Mouse (Mus musculus): ENCODE measurements around the gene Tpgs1. TPM values are rescaled to one million over a fixed set of nuclear protein-coding genes. Genes with fewer than 3 reads are reported as not detected.

Tpgs1 gene
- polyA plus RNA-seq, 1 experiment from 2014 or later, result 63.0 TPM

GRCm38 (mm10) chr10:79671396-79672087 is 2.4 kb downstream of the Tpgs1 start:
- Histone ChIP-seq H3K27ac (peak overlapping the region; percentile 65), H3K4me2 (replicated peaks) (peak overlapping the region; percentile 74), H3K4me3 (replicated peaks) (peak overlapping the region; percentile 4; the same call in 1 of the 2 replicates)

GRCm38 (mm10) chr10:79672088-79672455 is 2.9 kb downstream of the Tpgs1 start:
- no peak for ATAC-seq
- no peaks in the 10 kb centered on the region for H3K9me3 ChIP-seq
- 51% methylated on average over 3 of the region's 3 CpGs for WGBS
- no peak overlapping the region for H3K9ac ChIP-seq
- no peaks in the 10 kb centered on the region for H3K36me3 ChIP-seq
- H3K4me1 ChIP-seq (replicated peaks), result peaks cover 19% of the 10 kb centered on the region
- H3K27ac ChIP-seq, result peak overlapping the region; percentile 65; the same call in 1 of the 2 replicates
- H3K4me3 ChIP-seq (replicated peaks), result no peak overlapping the region
- H3K27me3 ChIP-seq (replicated peaks), result no peaks in the 10 kb centered on the region
- H3K4me2 ChIP-seq (replicated peaks), result peak overlapping the region; percentile 74; the same call in 1 of the 2 replicates

More at GRCm38 (mm10) chr10:79671396-79672087, 2.4 kb downstream of the Tpgs1 start:
- WGBS, result 32% methylated on average over 6 of the region's 6 CpGs
- ATAC-seq, result no peak
- Histone ChIP-seq H3K4me1 (replicated peaks) (peaks cover 19% of the 10 kb centered on the region), H3K36me3 (no peaks in the 10 kb centered on the region), H3K9ac (no peak overlapping the region), H3K9me3 (no peaks in the 10 kb centered on the region), H3K27me3 (replicated peaks) (no peaks in the 10 kb centered on the region)

GRCm38 (mm10) chr10:79673054-79673453 is 3.9 kb downstream of the Tpgs1 start:
- no peak for ATAC-seq
- no peaks in the 10 kb centered on the region for H3K9me3 ChIP-seq
- H3K27me3 ChIP-seq (replicated peaks), result no peaks in the 10 kb centered on the region
- H3K9ac ChIP-seq, result no peak overlapping the region
- no peaks in the 10 kb centered on the region for H3K36me3 ChIP-seq
- WGBS, result 92% methylated on average over 3 of the region's 3 CpGs
- no peak overlapping the region for H3K27ac ChIP-seq
- H3K4me2 ChIP-seq (replicated peaks), result no peak overlapping the region
- H3K4me3 ChIP-seq (replicated peaks), result no peak overlapping the region
- peaks cover 19% of the 10 kb centered on the region for H3K4me1 ChIP-seq (replicated peaks)

DNA sequence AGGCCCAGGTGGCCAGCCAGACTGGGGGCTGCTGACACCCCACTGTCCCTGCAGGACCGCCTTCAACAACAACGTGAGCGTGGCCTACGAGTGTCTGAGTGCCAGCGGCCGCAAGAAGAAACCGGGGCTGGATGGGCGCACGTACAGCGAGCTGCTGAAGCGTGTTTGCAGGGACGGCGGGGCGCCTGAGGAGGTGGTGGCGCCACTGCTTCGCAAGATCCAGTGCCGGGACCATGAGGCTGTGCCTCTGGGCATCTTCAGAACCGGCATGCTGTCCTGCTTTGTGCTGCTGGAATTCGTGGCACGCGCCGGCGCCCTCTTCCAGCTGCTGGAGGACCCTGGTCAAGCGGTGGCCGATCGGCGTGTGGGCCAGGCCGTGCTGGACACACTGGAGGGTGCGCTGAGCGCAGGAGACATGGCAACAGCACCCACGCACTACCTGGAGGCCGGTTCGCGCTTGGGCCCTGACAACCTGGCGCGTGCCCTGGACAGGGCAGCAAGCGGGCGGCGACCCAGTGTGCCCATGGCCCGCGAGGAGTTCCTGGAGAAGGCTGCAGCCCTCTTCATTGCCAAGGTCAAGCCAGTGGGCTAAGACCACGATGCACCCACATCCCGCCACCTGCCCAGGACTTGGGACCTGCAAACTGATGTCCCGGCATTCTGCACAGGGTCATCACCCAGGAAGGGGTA is 6.3 kb downstream of the Tpgs1 start:
- Histone ChIP-seq H3K27me3 (replicated peaks) (no peaks in the 10 kb centered on the region), H3K9ac (no peak overlapping the region), H3K27ac (no peak overlapping the region), H3K36me3 (no peaks in the 10 kb centered on the region), H3K4me3 (replicated peaks) (no peak overlapping the region), H3K9me3 (no peaks in the 10 kb centered on the region), H3K4me1 (replicated peaks) (peaks cover 16% of the 10 kb centered on the region), H3K4me2 (replicated peaks) (no peak overlapping the region)
- no peak for ATAC-seq
- whole genome bisulfite sequencing, result 63% methylated on average over 44 of the region's 44 CpGs

DNA sequence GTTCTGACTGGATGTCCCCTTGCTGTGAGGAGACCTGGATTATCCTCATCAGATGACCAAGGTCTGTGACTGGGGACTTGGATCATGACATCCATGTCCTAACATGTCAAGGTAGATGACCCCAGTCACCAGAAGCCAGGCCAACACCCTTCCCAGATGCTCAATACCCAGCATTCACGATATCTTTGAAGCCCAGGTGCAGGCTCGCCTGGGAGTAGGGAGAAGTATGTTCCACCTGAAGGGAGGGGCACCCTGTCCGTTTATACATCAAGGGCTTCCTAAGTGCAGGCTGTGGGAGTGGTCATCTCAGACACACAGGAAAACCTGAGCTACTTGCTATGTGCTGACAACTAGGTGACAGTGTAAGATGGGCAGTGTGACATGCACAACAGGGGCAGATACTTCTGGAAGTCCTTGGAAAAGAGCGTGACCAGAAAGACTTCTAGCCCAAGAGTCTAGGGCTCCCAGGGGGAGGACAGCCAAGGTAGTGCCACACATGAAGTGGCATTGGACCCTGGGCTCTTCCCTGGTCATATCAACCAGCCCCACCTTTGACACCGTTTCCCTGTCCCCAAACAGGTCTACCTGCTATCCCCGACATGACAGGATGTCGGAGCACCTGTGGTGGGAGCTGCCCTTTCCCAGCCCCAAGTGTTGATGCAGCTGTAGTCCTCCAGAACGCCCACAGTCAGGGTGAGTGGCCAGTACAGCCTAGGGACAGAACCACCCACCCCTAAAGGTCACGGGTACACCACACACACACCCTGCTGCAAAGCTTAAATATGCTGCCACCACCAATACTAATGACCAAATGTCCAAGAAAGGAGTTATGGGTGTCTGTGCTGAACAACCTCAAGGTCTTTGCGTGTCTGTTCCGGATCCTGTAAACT is 11.7 kb downstream of the Tpgs1 start:
- Histone ChIP-seq H3K36me3 (peaks cover 11% of the 10 kb centered on the region), H3K4me1 (replicated peaks) (peaks cover 24% of the 10 kb centered on the region), H3K27me3 (replicated peaks) (no peaks in the 10 kb centered on the region), H3K27ac (peak overlapping the region; percentile 65), H3K9ac (peak overlapping the region; percentile 80), H3K4me3 (replicated peaks) (peak overlapping the region; percentile 72), H3K4me2 (replicated peaks) (peak overlapping the region; percentile 68), H3K9me3 (no peaks in the 10 kb centered on the region)
- WGBS, result 26% methylated on average over 11 of the region's 11 CpGs
- ATAC-seq, result peak; percentile 24

DNA sequence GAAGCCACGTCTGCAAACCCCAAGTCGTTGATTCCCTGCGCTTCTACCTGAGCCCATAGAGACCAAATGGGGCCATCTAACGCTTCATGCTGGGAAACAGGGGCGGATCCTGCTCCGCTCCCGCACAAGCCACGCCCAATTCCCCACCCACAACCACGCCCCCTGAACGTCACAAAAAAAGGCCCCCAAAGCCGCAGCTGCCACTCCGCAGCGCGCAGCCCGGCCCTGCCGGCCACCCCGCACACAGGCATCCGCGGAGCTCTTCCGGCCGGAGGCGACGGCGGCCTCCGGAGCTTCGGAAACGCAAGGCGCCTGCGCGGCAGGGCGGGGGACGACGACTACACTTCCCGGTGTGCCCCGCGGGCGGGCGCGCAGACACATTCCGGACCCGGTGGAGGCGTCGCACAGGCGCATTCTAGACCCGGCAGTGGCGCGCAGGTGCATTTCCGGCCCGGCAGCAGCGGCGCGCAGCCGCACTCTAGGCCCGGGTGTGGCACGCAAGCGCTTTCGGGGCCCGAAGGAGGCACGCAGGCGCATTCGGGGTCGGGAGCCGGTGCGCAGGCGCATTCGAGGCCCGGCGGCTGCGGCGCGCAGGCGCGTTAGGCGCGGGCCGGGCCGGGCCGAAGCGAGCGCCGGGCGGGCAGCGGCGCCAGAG is 12.5 kb downstream of the Tpgs1 start, which contains the start of gene Cdc34:
Cdc34 (plus strand) TSS at position 605 of the 655 bp plus-strand sequence.
- peak within 1 kb of the TSS; percentile 74 for H3K27ac ChIP-seq
- H3K9ac ChIP-seq, result peak within 1 kb of the TSS; percentile 80
- H3K36me3 ChIP-seq, result peaks cover 18% of the 10 kb centered on the region
- no peaks in the 10 kb centered on the region for H3K27me3 ChIP-seq (replicated peaks)
- WGBS, result under 1% methylated on average over 84 of the region's 84 CpGs
- H3K9me3 ChIP-seq, result no peaks in the 10 kb centered on the region
- peaks cover 24% of the 10 kb centered on the region for H3K4me1 ChIP-seq (replicated peaks)
- ATAC-seq, result peak; percentile 95
- H3K4me3 ChIP-seq (replicated peaks), result peak within 1 kb of the TSS; percentile 72
- H3K4me2 ChIP-seq (replicated peaks), result peak within 1 kb of the TSS; percentile 84

DNA sequence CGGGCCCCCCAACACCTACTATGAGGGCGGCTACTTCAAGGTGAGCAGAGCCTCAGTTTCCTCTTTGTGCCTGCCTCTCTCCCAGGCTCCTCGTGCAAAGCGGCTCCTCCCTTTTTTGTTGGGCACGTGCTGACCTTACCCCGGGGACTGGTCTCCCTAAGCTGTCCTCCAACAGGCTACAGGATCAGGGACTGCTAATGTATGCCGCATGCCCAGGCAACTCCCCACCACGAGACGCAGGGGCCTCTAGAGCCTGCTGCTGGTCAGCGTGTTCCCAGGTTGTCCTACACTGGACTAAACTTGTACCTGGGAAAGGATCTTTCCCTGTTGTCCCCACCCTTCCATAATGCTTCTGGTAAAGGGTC is 13.4 kb downstream of the Tpgs1 start:
- peak; percentile 3; the same call in 1 of the 2 replicates for ATAC-seq
- Histone ChIP-seq H3K4me3 (replicated peaks) (peak overlapping the region; percentile 72), H3K4me2 (replicated peaks) (peak overlapping the region; percentile 84), H3K27me3 (replicated peaks) (no peaks in the 10 kb centered on the region), H3K9ac (peak overlapping the region; percentile 80), H3K36me3 (peaks cover 26% of the 10 kb centered on the region), H3K4me1 (replicated peaks) (peaks cover 24% of the 10 kb centered on the region), H3K9me3 (no peaks in the 10 kb centered on the region), H3K27ac (peak overlapping the region; percentile 74)
- WGBS, result under 1% methylated on average over 10 of the region's 10 CpGs

- Histone ChIP-seq H3K9ac (peak overlapping the region; percentile 80), H3K36me3 (peaks cover 29% of the 10 kb centered on the region), H3K4me1 (replicated peaks) (peaks cover 24% of the 10 kb centered on the region), H3K27ac (peak overlapping the region; percentile 74), H3K4me2 (replicated peaks) (peak overlapping the region; percentile 84), H3K4me3 (replicated peaks) (peak overlapping the region; percentile 72), H3K9me3 (no peaks in the 10 kb centered on the region), H3K27me3 (replicated peaks) (no peaks in the 10 kb centered on the region)
- no peak for ATAC-seq
- WGBS, result 4% methylated on average over 10 of the region's 10 CpGs
Measured at GRCm38 (mm10) chr10:79682916-79683582, 13.9 kb downstream of the Tpgs1 start.

DNA sequence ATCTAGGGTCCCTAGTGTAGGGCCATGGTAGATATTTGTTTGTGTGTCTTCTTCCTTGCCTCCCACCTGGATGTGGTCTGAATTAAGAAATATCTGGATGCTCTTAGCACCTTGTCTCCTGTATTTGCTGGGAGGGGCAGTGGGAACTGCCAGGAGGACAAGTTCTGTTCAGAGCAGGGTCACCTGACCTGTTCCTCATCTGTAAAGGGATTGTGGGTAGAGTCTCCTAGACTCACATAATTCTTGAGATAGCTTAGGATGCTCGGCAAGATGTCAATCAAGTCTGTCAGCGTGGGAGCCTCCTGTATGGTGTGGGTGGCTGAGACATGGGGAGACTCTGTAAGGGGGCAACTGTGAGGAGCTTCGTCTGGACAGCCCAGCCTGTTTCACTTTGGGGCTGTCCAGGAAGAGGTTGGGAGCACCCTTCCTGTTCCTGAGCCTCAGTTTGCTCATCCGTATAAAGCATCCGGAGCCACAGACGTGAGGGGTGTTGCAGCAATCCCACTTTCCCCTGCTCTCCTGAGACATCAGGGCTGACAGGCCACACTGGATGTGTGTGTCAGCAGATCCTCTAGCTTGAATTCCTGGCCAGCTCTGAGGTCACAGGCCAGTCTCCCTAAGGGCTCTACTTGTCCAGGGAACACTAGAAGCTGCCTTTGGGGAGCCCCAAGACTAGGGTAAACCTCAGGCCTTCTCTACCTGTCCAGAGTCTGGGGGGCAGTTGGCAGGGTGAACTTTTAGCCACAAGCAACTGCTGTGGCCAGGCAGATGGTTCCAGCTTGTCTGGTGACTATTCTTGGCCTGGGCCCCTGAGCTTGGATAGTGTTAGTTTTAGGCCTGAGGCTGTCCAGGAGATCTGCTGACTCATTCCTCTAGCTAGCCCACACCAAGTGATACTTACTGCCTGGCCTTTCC is 14.8 kb downstream of the Tpgs1 start:
- H3K4me1 ChIP-seq (replicated peaks), result peaks cover 24% of the 10 kb centered on the region
- H3K27me3 ChIP-seq (replicated peaks), result no peaks in the 10 kb centered on the region
- ATAC-seq, result no peak
- peak overlapping the region; percentile 72 for H3K4me3 ChIP-seq (replicated peaks)
- H3K9me3 ChIP-seq, result no peaks in the 10 kb centered on the region
- peaks cover 39% of the 10 kb centered on the region for H3K36me3 ChIP-seq
- peak overlapping the region; percentile 84 for H3K4me2 ChIP-seq (replicated peaks)
- 78% methylated on average over 6 of the region's 6 CpGs for WGBS
- H3K27ac ChIP-seq, result no peak overlapping the region
- H3K9ac ChIP-seq, result peak overlapping the region; percentile 80

GRCm38 (mm10) chr10:79684770-79685600 is 15.8 kb downstream of the Tpgs1 start:
- H3K9me3 ChIP-seq, result no peaks in the 10 kb centered on the region
- 92% methylated on average over 25 of the region's 25 CpGs for WGBS
- H3K27ac ChIP-seq, result no peak overlapping the region
- H3K36me3 ChIP-seq, result peaks cover 43% of the 10 kb centered on the region
- no peaks in the 10 kb centered on the region for H3K27me3 ChIP-seq (replicated peaks)
- H3K4me3 ChIP-seq (replicated peaks), result no peak overlapping the region
- peaks cover 24% of the 10 kb centered on the region for H3K4me1 ChIP-seq (replicated peaks)
- no peak overlapping the region for H3K4me2 ChIP-seq (replicated peaks)
- no peak overlapping the region for H3K9ac ChIP-seq
- ATAC-seq, result no peak
